Mouse (Mus musculus): Measurements from ENCODE around the gene Ly6g6c.

Gene Ly6g6c

DNA sequence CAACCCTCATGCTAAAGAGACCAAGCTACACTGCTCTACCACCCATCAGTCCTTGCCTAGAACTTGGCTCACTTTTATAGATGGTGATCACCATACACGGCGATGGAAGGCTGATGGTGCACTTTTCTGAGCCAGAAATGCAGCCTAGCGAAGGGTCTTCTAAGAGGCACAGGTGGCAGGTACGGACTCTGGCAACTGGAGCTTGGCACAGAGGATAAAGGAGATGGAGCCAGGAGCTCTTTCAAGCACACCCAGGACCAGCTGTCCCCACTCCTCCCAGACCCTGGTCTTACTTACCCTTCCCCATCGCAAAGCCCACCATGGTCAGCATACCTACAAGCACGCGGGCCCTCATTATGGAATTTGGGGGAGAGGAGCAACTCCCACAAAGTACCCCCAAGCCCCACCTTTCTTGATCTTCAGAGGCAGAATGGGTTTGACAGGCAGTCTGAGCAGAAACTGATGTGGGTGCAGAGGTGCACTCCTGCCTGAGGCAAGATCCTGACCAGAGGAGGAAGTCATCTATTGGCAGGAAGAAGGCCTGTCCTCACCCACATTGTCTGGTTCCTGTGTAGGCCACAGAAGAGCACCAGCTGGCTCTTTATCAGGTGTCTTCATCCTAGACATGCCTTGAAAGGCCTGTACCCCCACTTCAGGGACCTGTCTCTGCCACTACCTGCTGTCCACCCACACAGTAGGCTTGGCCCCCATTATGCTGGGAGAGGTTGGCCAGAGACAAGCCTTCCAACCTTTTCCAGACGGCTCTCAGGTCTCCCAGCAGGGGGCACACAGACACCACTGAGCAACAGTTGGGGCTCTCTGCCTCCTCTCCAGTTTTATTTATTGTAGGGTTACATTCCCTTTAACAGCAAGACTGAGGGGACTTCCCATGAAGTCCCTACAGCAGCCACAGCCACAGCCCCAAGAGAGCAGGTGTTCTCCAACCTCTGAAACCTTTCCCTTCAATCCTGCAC is 50.1 kb downstream of the Ly6g6c start, which contains the start of gene Ly6g5b:
Gene Ly6g5b, minus strand, starts transcription at position 383 of the 974 bp plus-strand sequence.
- no peak for DNase-seq (ENCODE audit: low spot score in 2 of 2)

Measured in frontal cortex, postnatal 25 days (tissue).